Mouse (Mus musculus) liver, embryonic 15.5 days (tissue): ENCODE results near the gene Ric8b. TPM values are rescaled to one million over a fixed set of nuclear protein-coding genes. Genes with fewer than 3 reads are reported as not detected.
A peak's percentile ranks its signal among the peaks of the same experiment; 100 is the strongest.

ENCODE experiments used
- ATAC-seq: fragments of 200-750 bp; cut with Nextera tagmentation; 2 replicates; pipeline ENCODE4 v1.8.0; 2017; ENCODE audit warnings: moderate number of reproducible peaks, mild to moderate bottlenecking, moderate library complexity; ENCODE audit not compliant: insufficient read depth
- H3K27ac ChIP-seq: fragments of 300-500 bp; sonication (generic); replicated peaks from 2 replicates; pipeline ENCODE4 v1.5.1; 2015; ENCODE audit warnings: mild to moderate bottlenecking, inconsistent platforms
- H3K27me3 ChIP-seq: fragments of 300-500 bp; sonication (generic); 2 replicates; pipeline ENCODE4 v1.6.1; 2015; ENCODE audit warnings: mild to moderate bottlenecking, inconsistent platforms
- H3K36me3 ChIP-seq: fragments of 300-500 bp; sonication (generic); replicated peaks from 2 replicates; pipeline ENCODE4 v1.6.1; 2015; ENCODE audit warnings: moderate library complexity, mild to moderate bottlenecking, inconsistent platforms
- H3K4me1 ChIP-seq: fragments of 300-500 bp; sonication (generic); replicated peaks from 2 replicates; pipeline ENCODE4 v1.6.1; 2015; ENCODE audit warnings: inconsistent platforms
- H3K4me2 ChIP-seq: fragments of 300-500 bp; sonication (generic); 2 replicates; pipeline ENCODE4 v1.6.1; 2015; ENCODE audit warnings: moderate library complexity, mild to moderate bottlenecking, inconsistent platforms
- H3K4me3 ChIP-seq: fragments of 300-500 bp; sonication (generic); replicated peaks from 2 replicates; pipeline ENCODE4 v1.5.1; 2015; ENCODE audit warnings: mild to moderate bottlenecking, inconsistent platforms
- H3K9ac ChIP-seq: fragments of 300-500 bp; sonication (generic); 2 replicates; pipeline ENCODE4 v1.6.1; 2015; ENCODE audit warnings: moderate library complexity, mild to moderate bottlenecking, inconsistent platforms
- H3K9me3 ChIP-seq: fragments of 300-500 bp; sonication (generic); replicated peaks from 2 replicates; pipeline ENCODE4 v1.6.1; 2016; ENCODE audit warnings: inconsistent platforms
- whole genome bisulfite sequencing: fragments of 180-500 bp; shearing (Covaris S2); methylation state at CpG from one replicate; pipeline ENCODE4 v1.1.7; 2015; ENCODE audit warnings: mixed read lengths; ENCODE audit not compliant: insufficient replicate concordance; 5-methylcytosine and 5-hydroxymethylcytosine counted together
- polyA plus RNA-seq: library from polyadenylated mRNA; unstranded; fragments of >200 nt; fragmentation: Nextera tagmentation; extraction: Ambion mirVana; gene quantifications from 2 replicates; pipeline ENCODE4 v1.2.1, GENCODE M21; 2015

Gene Ric8b
- polyA plus RNA-seq, 1 experiment from 2014 or later: 3.6 TPM

- no peak overlapping the region for H3K4me3 ChIP-seq
- H3K4me2 ChIP-seq: no peak overlapping the region
- peaks cover 27% of the 10 kb centered on the region for H3K4me1 ChIP-seq
- H3K9ac ChIP-seq: no peak overlapping the region
- no peak overlapping the region for H3K27ac ChIP-seq
- H3K36me3 ChIP-seq: peaks cover 10% of the 10 kb centered on the region
- ATAC-seq: no peak
- no peaks in the 10 kb centered on the region for H3K27me3 ChIP-seq
- 80% methylated on average over 2 of the region's 2 CpGs for WGBS
- H3K9me3 ChIP-seq: no peaks in the 10 kb centered on the region
Measured at GRCm38 (mm10) chr10:85011066-85011465, 93.7 kb downstream of the Ric8b start.

GRCm38 (mm10) chr10:85013464-85013863 is 96.0 kb downstream of the Ric8b start:
- Histone ChIP-seq H3K27ac (no peak overlapping the region), H3K27me3 (no peaks in the 10 kb centered on the region), H3K9ac (no peak overlapping the region), H3K4me2 (no peak overlapping the region), H3K4me3 (no peak overlapping the region), H3K4me1 (peaks cover 5% of the 10 kb centered on the region; the same call in 1 of the 2 replicates), H3K9me3 (no peaks in the 10 kb centered on the region), H3K36me3 (peaks cover 12% of the 10 kb centered on the region)
- 5% methylated on average over 1 of the region's 1 CpGs for WGBS
- ATAC-seq: no peak

GRCm38 (mm10) chr10:85013924-85014428 is 96.6 kb downstream of the Ric8b start:
- WGBS: 77% methylated on average over 8 of the region's 8 CpGs
- Histone ChIP-seq H3K9ac (no peak overlapping the region), H3K4me1 (no peaks in the 10 kb centered on the region), H3K4me2 (no peak overlapping the region), H3K27ac (no peak overlapping the region), H3K27me3 (no peaks in the 10 kb centered on the region), H3K9me3 (no peaks in the 10 kb centered on the region), H3K4me3 (no peak overlapping the region), H3K36me3 (peaks cover 12% of the 10 kb centered on the region)
- ATAC-seq: no peak

GRCm38 (mm10) chr10:85014456-85014976 is 97.1 kb downstream of the Ric8b start:
- no peak overlapping the region for H3K4me2 ChIP-seq
- no peak overlapping the region for H3K4me3 ChIP-seq
- no peak for ATAC-seq
- no peak overlapping the region for H3K9ac ChIP-seq
- H3K4me1 ChIP-seq: no peaks in the 10 kb centered on the region
- peaks cover 12% of the 10 kb centered on the region for H3K36me3 ChIP-seq
- 83% methylated on average over 9 of the region's 9 CpGs for WGBS
- no peaks in the 10 kb centered on the region for H3K9me3 ChIP-seq
- no peaks in the 10 kb centered on the region for H3K27me3 ChIP-seq
- H3K27ac ChIP-seq: no peak overlapping the region

GRCm38 (mm10) chr10:85022647-85023312 is 105.4 kb downstream of the Ric8b start:
- no peaks in the 10 kb centered on the region for H3K36me3 ChIP-seq
- 62% methylated on average over 11 of the region's 11 CpGs for WGBS
- no peak overlapping the region for H3K9ac ChIP-seq
- no peaks in the 10 kb centered on the region for H3K27me3 ChIP-seq
- H3K4me3 ChIP-seq: no peak overlapping the region
- no peaks in the 10 kb centered on the region for H3K9me3 ChIP-seq
- no peak overlapping the region for H3K27ac ChIP-seq
- ATAC-seq: no peak
- peaks cover 7% of the 10 kb centered on the region for H3K4me1 ChIP-seq
- no peak overlapping the region for H3K4me2 ChIP-seq

GRCm38 (mm10) chr10:85023313-85023666 is 105.9 kb downstream of the Ric8b start:
- Histone ChIP-seq H3K9me3 (no peaks in the 10 kb centered on the region), H3K4me3 (no peak overlapping the region), H3K27ac (no peak overlapping the region), H3K36me3 (no peaks in the 10 kb centered on the region), H3K4me1 (peaks cover 12% of the 10 kb centered on the region), H3K4me2 (no peak overlapping the region), H3K27me3 (no peaks in the 10 kb centered on the region), H3K9ac (no peak overlapping the region)
- ATAC-seq: no peak
- WGBS: 63% methylated on average over 6 of the region's 6 CpGs

- H3K27me3 ChIP-seq: no peaks in the 10 kb centered on the region
- H3K4me3 ChIP-seq: no peak overlapping the region
- H3K36me3 ChIP-seq: no peaks in the 10 kb centered on the region
- peak; percentile 84 for ATAC-seq
- no peak overlapping the region for H3K9ac ChIP-seq
- WGBS: 78% methylated on average over 11 of the region's 11 CpGs
- no peaks in the 10 kb centered on the region for H3K9me3 ChIP-seq
- H3K4me1 ChIP-seq: peaks cover 12% of the 10 kb centered on the region
- no peak overlapping the region for H3K27ac ChIP-seq
- H3K4me2 ChIP-seq: no peak overlapping the region
Measured at GRCm38 (mm10) chr10:85025799-85026424, 108.5 kb downstream of the Ric8b start.

- H3K36me3 ChIP-seq: no peaks in the 10 kb centered on the region
- H3K9ac ChIP-seq: no peak overlapping the region
- ATAC-seq: peak; percentile 69
- H3K4me3 ChIP-seq: no peak overlapping the region
- no peak overlapping the region for H3K4me2 ChIP-seq
- no peaks in the 10 kb centered on the region for H3K9me3 ChIP-seq
- peaks cover 12% of the 10 kb centered on the region for H3K4me1 ChIP-seq
- 57% methylated on average over 10 of the region's 10 CpGs for WGBS
- H3K27me3 ChIP-seq: no peaks in the 10 kb centered on the region
- H3K27ac ChIP-seq: no peak overlapping the region
Measured at GRCm38 (mm10) chr10:85027619-85028175, 110.3 kb downstream of the Ric8b start.

- no peaks in the 10 kb centered on the region for H3K9me3 ChIP-seq
- no peaks in the 10 kb centered on the region for H3K27me3 ChIP-seq
- H3K9ac ChIP-seq: no peak overlapping the region
- no peaks in the 10 kb centered on the region for H3K36me3 ChIP-seq
- H3K4me1 ChIP-seq: no peaks in the 10 kb centered on the region
- ATAC-seq: no peak
- H3K4me2 ChIP-seq: no peak overlapping the region
- H3K4me3 ChIP-seq: no peak overlapping the region
- WGBS: 7% methylated on average over 8 of the region's 8 CpGs
- H3K27ac ChIP-seq: no peak overlapping the region
Measured at GRCm38 (mm10) chr10:85035131-85035725, 117.8 kb downstream of the Ric8b start.

- Histone ChIP-seq H3K4me3 (no peak overlapping the region), H3K36me3 (no peaks in the 10 kb centered on the region), H3K27me3 (no peaks in the 10 kb centered on the region), H3K9ac (no peak overlapping the region), H3K4me2 (no peak overlapping the region), H3K4me1 (no peaks in the 10 kb centered on the region), H3K27ac (no peak overlapping the region), H3K9me3 (no peaks in the 10 kb centered on the region)
- 67% methylated on average over 10 of the region's 10 CpGs for WGBS
- no peak for ATAC-seq
Measured at GRCm38 (mm10) chr10:85038147-85038546, 120.7 kb downstream of the Ric8b start.

GRCm38 (mm10) chr10:85038852-85039251 is 121.4 kb downstream of the Ric8b start:
- Histone ChIP-seq H3K4me2 (no peak overlapping the region), H3K9ac (no peak overlapping the region), H3K4me3 (no peak overlapping the region), H3K36me3 (no peaks in the 10 kb centered on the region), H3K27me3 (no peaks in the 10 kb centered on the region), H3K9me3 (no peaks in the 10 kb centered on the region), H3K4me1 (no peaks in the 10 kb centered on the region), H3K27ac (no peak overlapping the region)
- no peak for ATAC-seq
- 69% methylated on average over 5 of the region's 5 CpGs for WGBS
